Mouse (Mus musculus): ENCODE measurements around the gene Traf7. TPM values are rescaled to one million over a fixed set of nuclear protein-coding genes. Genes with fewer than 3 reads are reported as not detected.
A peak's percentile ranks its signal among the peaks of the same experiment; 100 is the strongest.

The Traf7 gene
- polyA plus RNA-seq, 1 experiment from 2014 or later, result 80.6 TPM

GRCm38 (mm10) chr17:24489265-24490030 is 38.3 kb downstream of the Traf7 start:
- H3K27ac ChIP-seq (ENCODE audit: low read length), result no peak overlapping the region

GRCm38 (mm10) chr17:24488662-24489264 is 39.0 kb downstream of the Traf7 start:
- no peaks in the 10 kb centered on the region for H3K9me3 ChIP-seq (replicated peaks; ENCODE audit: control insufficient read depth, low read length)
- H3K4me1 ChIP-seq (ENCODE audit: control insufficient read depth, insufficient read depth, low read length), result peaks cover 10% of the 10 kb centered on the region
- H3K27ac ChIP-seq (ENCODE audit: low read length), result no peak overlapping the region
- under 1% methylated on average over 58 of the region's 81 CpGs for WGBS
- peak; percentile 63 for ATAC-seq (ENCODE audit: insufficient read depth, low FRiP score)
- H3K4me2 ChIP-seq (ENCODE audit: low read depth, low read length), result peak overlapping the region; percentile 100
- peak overlapping the region; percentile 71 for H3K4me3 ChIP-seq (replicated peaks; ENCODE audit: low read length)
- peaks cover 20% of the 10 kb centered on the region for H3K27me3 ChIP-seq (ENCODE audit: control insufficient read depth, insufficient read depth, low read length)
- H3K36me3 ChIP-seq (ENCODE audit: control insufficient read depth, insufficient read depth, low read length), result no peaks in the 10 kb centered on the region
- H3K9ac ChIP-seq (ENCODE audit: low read length), result peak overlapping the region; percentile 81

More at GRCm38 (mm10) chr17:24489265-24490030, 38.3 kb downstream of the Traf7 start:
- ATAC-seq (ENCODE audit: insufficient read depth, low FRiP score), result peak; percentile 23; the same call in 1 of the 2 replicates
- peak overlapping the region; percentile 71 for H3K4me3 ChIP-seq (replicated peaks; ENCODE audit: low read length)
- peaks cover 10% of the 10 kb centered on the region for H3K4me1 ChIP-seq (ENCODE audit: control insufficient read depth, insufficient read depth, low read length)
- H3K9me3 ChIP-seq (replicated peaks; ENCODE audit: control insufficient read depth, low read length), result no peaks in the 10 kb centered on the region
- no peaks in the 10 kb centered on the region for H3K36me3 ChIP-seq (ENCODE audit: control insufficient read depth, insufficient read depth, low read length)
- H3K4me2 ChIP-seq (ENCODE audit: low read depth, low read length), result peak overlapping the region; percentile 100
- 23% methylated on average over 19 of the region's 19 CpGs for WGBS
- peaks cover 20% of the 10 kb centered on the region for H3K27me3 ChIP-seq (ENCODE audit: control insufficient read depth, insufficient read depth, low read length)
- peak overlapping the region; percentile 81 for H3K9ac ChIP-seq (ENCODE audit: low read length)

GRCm38 (mm10) chr17:24488186-24488661 is 39.5 kb downstream of the Traf7 start, which contains the start of gene Caskin1:
Gene Caskin1 (plus strand): TSS chr17:24488601.
- Histone ChIP-seq H3K9ac (ENCODE audit: low read length) (peak within 1 kb of the TSS; percentile 81), H3K4me1 (ENCODE audit: control insufficient read depth, insufficient read depth, low read length) (peaks cover 10% of the 10 kb centered on the region), H3K27me3 (ENCODE audit: control insufficient read depth, insufficient read depth, low read length) (peaks cover 20% of the 10 kb centered on the region), H3K27ac (ENCODE audit: low read length) (no peak within 1 kb of the TSS), H3K4me2 (ENCODE audit: low read depth, low read length) (peak within 1 kb of the TSS; percentile 100), H3K4me3 (replicated peaks; ENCODE audit: low read length) (peak within 1 kb of the TSS; percentile 71), H3K9me3 (replicated peaks; ENCODE audit: control insufficient read depth, low read length) (no peaks in the 10 kb centered on the region), H3K36me3 (ENCODE audit: control insufficient read depth, insufficient read depth, low read length) (no peaks in the 10 kb centered on the region)
- under 1% methylated on average over 45 of the region's 45 CpGs for WGBS
- peak; percentile 48 for ATAC-seq (ENCODE audit: insufficient read depth, low FRiP score)

- Histone ChIP-seq H3K27ac (ENCODE audit: low read length) (no peak overlapping the region), H3K9me3 (replicated peaks; ENCODE audit: control insufficient read depth, low read length) (no peaks in the 10 kb centered on the region), H3K4me2 (ENCODE audit: low read depth, low read length) (no peak overlapping the region), H3K36me3 (ENCODE audit: control insufficient read depth, insufficient read depth, low read length) (no peaks in the 10 kb centered on the region), H3K9ac (ENCODE audit: low read length) (no peak overlapping the region), H3K27me3 (ENCODE audit: control insufficient read depth, insufficient read depth, low read length) (peaks cover 17% of the 10 kb centered on the region), H3K4me3 (replicated peaks; ENCODE audit: low read length) (no peak overlapping the region), H3K4me1 (ENCODE audit: control insufficient read depth, insufficient read depth, low read length) (peaks cover 14% of the 10 kb centered on the region)
- no peak for ATAC-seq (ENCODE audit: insufficient read depth, low FRiP score)
- 45% methylated on average over 11 of the region's 11 CpGs for WGBS
Observed at GRCm38 (mm10) chr17:24485090-24485860, 42.5 kb downstream of the Traf7 start.

GRCm38 (mm10) chr17:24483495-24483894 is 44.2 kb downstream of the Traf7 start:
- Histone ChIP-seq H3K27ac (ENCODE audit: low read length) (no peak overlapping the region), H3K4me2 (ENCODE audit: low read depth, low read length) (no peak overlapping the region), H3K27me3 (ENCODE audit: control insufficient read depth, insufficient read depth, low read length) (peaks cover 12% of the 10 kb centered on the region), H3K9ac (ENCODE audit: low read length) (no peak overlapping the region), H3K9me3 (replicated peaks; ENCODE audit: control insufficient read depth, low read length) (no peaks in the 10 kb centered on the region), H3K36me3 (ENCODE audit: control insufficient read depth, insufficient read depth, low read length) (no peaks in the 10 kb centered on the region), H3K4me3 (replicated peaks; ENCODE audit: low read length) (no peak overlapping the region), H3K4me1 (ENCODE audit: control insufficient read depth, insufficient read depth, low read length) (peaks cover 6% of the 10 kb centered on the region; the same call in 1 of the 2 replicates)
- ATAC-seq (ENCODE audit: insufficient read depth, low FRiP score), result no peak
- WGBS, result 91% methylated on average over 3 of the region's 3 CpGs

GRCm38 (mm10) chr17:24481027-24481815 is 46.5 kb downstream of the Traf7 start:
- Histone ChIP-seq H3K9ac (ENCODE audit: low read length) (no peak overlapping the region), H3K4me1 (ENCODE audit: control insufficient read depth, insufficient read depth, low read length) (peaks cover 10% of the 10 kb centered on the region), H3K36me3 (ENCODE audit: control insufficient read depth, insufficient read depth, low read length) (peaks cover under 1% of the 10 kb centered on the region; the same call in 1 of the 2 replicates), H3K9me3 (replicated peaks; ENCODE audit: control insufficient read depth, low read length) (no peaks in the 10 kb centered on the region), H3K4me2 (ENCODE audit: low read depth, low read length) (no peak overlapping the region), H3K27ac (ENCODE audit: low read length) (no peak overlapping the region), H3K27me3 (ENCODE audit: control insufficient read depth, insufficient read depth, low read length) (no peaks in the 10 kb centered on the region), H3K4me3 (replicated peaks; ENCODE audit: low read length) (no peak overlapping the region)
- 91% methylated on average over 20 of the region's 20 CpGs for WGBS
- no peak for ATAC-seq (ENCODE audit: insufficient read depth, low FRiP score)

GRCm38 (mm10) chr17:24480201-24480826 is 47.4 kb downstream of the Traf7 start:
- no peak overlapping the region for H3K4me3 ChIP-seq (replicated peaks; ENCODE audit: low read length)
- peaks cover 10% of the 10 kb centered on the region; the same call in 1 of the 2 replicates for H3K36me3 ChIP-seq (ENCODE audit: control insufficient read depth, insufficient read depth, low read length)
- no peaks in the 10 kb centered on the region for H3K9me3 ChIP-seq (replicated peaks; ENCODE audit: control insufficient read depth, low read length)
- peaks cover 10% of the 10 kb centered on the region for H3K4me1 ChIP-seq (ENCODE audit: control insufficient read depth, insufficient read depth, low read length)
- WGBS, result 45% methylated on average over 3 of the region's 3 CpGs
- H3K27me3 ChIP-seq (ENCODE audit: control insufficient read depth, insufficient read depth, low read length), result no peaks in the 10 kb centered on the region
- H3K9ac ChIP-seq (ENCODE audit: low read length), result peak overlapping the region; percentile 37; the same call in 1 of the 2 replicates
- ATAC-seq (ENCODE audit: insufficient read depth, low FRiP score), result no peak
- H3K4me2 ChIP-seq (ENCODE audit: low read depth, low read length), result no peak overlapping the region
- H3K27ac ChIP-seq (ENCODE audit: low read length), result peak overlapping the region; percentile 68

GRCm38 (mm10) chr17:24479431-24479830 is 48.3 kb downstream of the Traf7 start:
- ATAC-seq (ENCODE audit: insufficient read depth, low FRiP score), result no peak
- no peak overlapping the region for H3K27ac ChIP-seq (ENCODE audit: low read length)
- H3K27me3 ChIP-seq (ENCODE audit: control insufficient read depth, insufficient read depth, low read length), result no peaks in the 10 kb centered on the region
- H3K4me1 ChIP-seq (ENCODE audit: control insufficient read depth, insufficient read depth, low read length), result peaks cover 10% of the 10 kb centered on the region
- H3K9me3 ChIP-seq (replicated peaks; ENCODE audit: control insufficient read depth, low read length), result no peaks in the 10 kb centered on the region
- WGBS, result 15% methylated on average over 1 of the region's 1 CpGs
- peak overlapping the region; percentile 86 for H3K4me3 ChIP-seq (replicated peaks; ENCODE audit: low read length)
- peak overlapping the region; percentile 47 for H3K4me2 ChIP-seq (ENCODE audit: low read depth, low read length)
- H3K36me3 ChIP-seq (ENCODE audit: control insufficient read depth, insufficient read depth, low read length), result peaks cover 15% of the 10 kb centered on the region; the same call in 1 of the 2 replicates
- H3K9ac ChIP-seq (ENCODE audit: low read length), result no peak overlapping the region
